Mouse (Mus musculus) heart, embryonic 10.5 days (tissue): ENCODE results near the gene Rsc1a1. TPM values are rescaled to one million over a fixed set of nuclear protein-coding genes. Genes with fewer than 3 reads are reported as not detected.
A peak's percentile ranks its signal among the peaks of the same experiment; 100 is the strongest.

Experiments
- DNase-seq: peaks from one replicate; pipeline ENCODE4 v3.0.0-alpha.2; 2017; ENCODE audit warnings: low spot score
- H3K27ac ChIP-seq: fragments of 300-500 bp; sonication (generic); 2 replicates; pipeline ENCODE4 v1.5.1; 2016; ENCODE audit warnings: mild to moderate bottlenecking
- H3K27me3 ChIP-seq: fragments of 300-500 bp; sonication (generic); 2 replicates; pipeline ENCODE4 v1.6.1; 2016; ENCODE audit warnings: mild to moderate bottlenecking; ENCODE audit not compliant: poor library complexity, insufficient read depth, severe bottlenecking
- H3K36me3 ChIP-seq: fragments of 300-500 bp; sonication (generic); 2 replicates; pipeline ENCODE4 v1.6.1; 2016; ENCODE audit warnings: mild to moderate bottlenecking, moderate library complexity
- H3K4me1 ChIP-seq: fragments of 300-500 bp; sonication (generic); 2 replicates; pipeline ENCODE4 v1.6.1; 2016; ENCODE audit warnings: mild to moderate bottlenecking
- H3K4me3 ChIP-seq: fragments of 300-500 bp; sonication (generic); 2 replicates; pipeline ENCODE4 v1.5.1; 2016; ENCODE audit warnings: mild to moderate bottlenecking, moderate library complexity
- H3K9me3 ChIP-seq: fragments of 300-500 bp; sonication (generic); 2 replicates; pipeline ENCODE4 v1.6.1; 2016; ENCODE audit warnings: mild to moderate bottlenecking, moderate library complexity
- WGBS: fragments of 180-500 bp; shearing (Covaris S2); methylation state at CpG from one replicate; pipeline ENCODE4 v1.1.7; 2016; 5-methylcytosine and 5-hydroxymethylcytosine counted together
- polyA plus RNA-seq: library from polyadenylated mRNA; unstranded; fragments of >200 nt; fragmentation: Nextera tagmentation; extraction: Ambion mirVana; gene quantifications from 2 replicates; pipeline ENCODE4 v1.2.1, GENCODE M21; 2016

Gene Rsc1a1
- polyA plus RNA-seq: 3.1 and 4.4 TPM in 2 replicates

DNA sequence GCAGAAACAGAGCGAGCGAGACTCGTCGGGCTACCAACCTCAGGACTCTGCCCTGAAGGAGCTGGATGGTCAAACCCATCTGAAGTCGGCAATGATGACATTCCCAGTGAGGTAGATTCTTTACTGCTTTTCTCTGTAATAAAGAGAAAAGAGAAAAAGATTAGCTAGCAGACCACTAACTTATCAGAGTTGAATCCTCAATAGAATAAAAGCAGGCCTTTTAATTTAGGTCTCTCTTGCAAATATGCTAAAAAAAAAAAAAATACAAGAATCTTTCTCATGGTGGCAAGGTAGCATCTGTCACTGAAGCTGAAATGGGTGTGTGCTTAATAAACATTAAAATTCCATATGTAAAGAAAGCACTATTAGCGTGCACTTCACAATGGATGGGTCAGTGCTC, at the start of gene Rsc1a1:
Gene Rsc1a1, minus strand, starts transcription at position 101 of the 400 bp plus-strand sequence.
- H3K4me1 ChIP-seq: peaks cover 40% of the 10 kb centered on the region
- no peak within 1 kb of the TSS for H3K4me3 ChIP-seq
- DNase-seq: no peak
- H3K27me3 ChIP-seq: no peaks in the 10 kb centered on the region
- 94% methylated on average over 6 of the region's 6 CpGs for WGBS
- H3K9me3 ChIP-seq: no peaks in the 10 kb centered on the region
- no peak within 1 kb of the TSS for H3K27ac ChIP-seq
- H3K36me3 ChIP-seq: peaks cover 70% of the 10 kb centered on the region

DNA sequence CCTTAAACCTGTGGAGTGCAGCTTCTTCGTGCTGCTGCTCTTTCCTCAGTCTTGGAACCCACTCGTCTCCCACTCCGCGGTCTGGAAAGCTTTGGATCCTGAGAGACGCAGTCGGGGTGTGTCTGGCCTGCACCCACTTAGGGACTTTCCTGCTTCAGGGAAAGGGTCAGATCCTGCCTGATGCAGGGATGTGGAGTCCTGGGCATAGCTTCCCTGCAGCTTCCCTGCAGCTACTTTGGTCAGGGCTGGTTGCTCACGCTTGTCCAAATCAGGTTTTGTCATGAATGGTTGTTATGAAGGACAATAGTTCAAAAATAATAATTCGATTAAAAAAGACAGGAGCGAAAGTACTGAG, 49.8 kb upstream of the Rsc1a1 start:
- H3K27ac ChIP-seq: peak overlapping the region; percentile 78; the same call in 1 of the 2 replicates
- peak overlapping the region; percentile 54 for H3K4me3 ChIP-seq
- 26% methylated on average over 9 of the region's 9 CpGs for WGBS
- H3K4me1 ChIP-seq: 0 out of 2 replicates have a peak, but pooled peaks cover 5% of the 10 kb centered on the region
- no peaks in the 10 kb centered on the region for H3K9me3 ChIP-seq
- DNase-seq: no peak
- H3K27me3 ChIP-seq: peaks cover 6% of the 10 kb centered on the region; the same call in 1 of the 2 replicates
- no peaks in the 10 kb centered on the region for H3K36me3 ChIP-seq

DNA sequence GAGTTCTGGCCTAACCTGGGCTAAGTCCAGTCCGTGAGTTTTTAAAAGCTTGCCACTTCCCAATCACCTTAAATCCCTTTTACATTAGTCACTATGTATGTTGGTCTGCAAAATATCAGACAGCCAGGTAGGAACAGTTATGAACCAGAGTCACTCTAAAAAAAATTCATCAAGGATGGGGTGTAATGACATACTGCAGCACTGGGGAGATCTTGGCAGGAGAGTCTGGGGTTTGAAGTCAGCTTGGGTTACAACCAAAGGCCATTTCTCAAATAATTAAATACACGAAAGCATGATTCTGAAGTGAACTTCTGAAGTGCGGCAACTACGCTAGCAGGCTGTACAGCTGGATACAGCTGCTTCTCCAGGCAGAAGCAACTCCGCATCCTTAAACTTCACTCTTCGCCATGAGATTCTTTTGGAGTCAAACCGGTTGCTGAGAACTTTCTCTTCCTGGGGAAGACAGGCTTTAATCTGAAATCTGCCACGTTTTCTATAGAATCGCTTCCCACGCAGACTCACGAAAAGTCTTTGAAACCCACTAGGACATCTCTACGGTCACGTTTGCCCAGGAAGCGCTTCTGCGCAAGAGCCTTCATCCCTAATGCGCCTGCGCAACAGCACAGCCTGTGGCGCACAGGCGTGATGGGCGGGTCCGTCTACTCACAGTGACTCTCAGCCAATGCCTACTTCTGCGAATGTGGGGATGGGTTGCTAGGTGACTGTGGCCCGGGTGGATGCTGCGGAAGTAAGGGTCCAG, 49.2 kb upstream of the Rsc1a1 start:
- Histone ChIP-seq H3K27me3 (peaks cover 7% of the 10 kb centered on the region; the same call in 1 of the 2 replicates), H3K4me3 (peak overlapping the region; percentile 54), H3K4me1 (0 out of 2 replicates have a peak, but pooled peaks cover 5% of the 10 kb centered on the region), H3K9me3 (no peaks in the 10 kb centered on the region), H3K36me3 (no peaks in the 10 kb centered on the region), H3K27ac (peak overlapping the region; percentile 78)
- WGBS: 9% methylated on average over 24 of the region's 24 CpGs
- peak; percentile 97 for DNase-seq

DNA sequence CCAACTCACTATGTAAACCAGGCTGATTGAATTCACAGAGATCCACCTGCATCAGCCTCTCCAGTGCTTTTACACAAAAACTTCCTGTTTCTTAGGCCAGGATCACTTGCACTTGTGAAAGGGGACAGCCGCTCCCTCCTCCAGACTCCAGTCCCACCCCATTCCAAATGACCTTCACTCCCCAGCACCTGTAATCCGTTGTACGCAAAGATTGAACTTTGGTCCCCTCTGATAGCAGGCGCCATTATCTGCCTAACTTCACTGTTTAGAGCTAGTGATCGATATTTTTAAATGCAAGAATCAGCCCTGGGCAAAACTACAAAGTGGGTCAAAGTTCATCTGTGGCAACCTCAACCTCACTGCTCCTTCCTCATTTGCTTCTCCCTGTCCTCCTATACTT, 46.4 kb upstream of the Rsc1a1 start:
- Histone ChIP-seq H3K9me3 (no peaks in the 10 kb centered on the region), H3K36me3 (no peaks in the 10 kb centered on the region), H3K27me3 (peaks cover 7% of the 10 kb centered on the region; the same call in 1 of the 2 replicates), H3K4me1 (0 out of 2 replicates have a peak, but pooled peaks cover 5% of the 10 kb centered on the region), H3K27ac (no peak overlapping the region), H3K4me3 (no peak overlapping the region)
- WGBS: 67% methylated on average over 5 of the region's 5 CpGs
- no peak for DNase-seq

DNA sequence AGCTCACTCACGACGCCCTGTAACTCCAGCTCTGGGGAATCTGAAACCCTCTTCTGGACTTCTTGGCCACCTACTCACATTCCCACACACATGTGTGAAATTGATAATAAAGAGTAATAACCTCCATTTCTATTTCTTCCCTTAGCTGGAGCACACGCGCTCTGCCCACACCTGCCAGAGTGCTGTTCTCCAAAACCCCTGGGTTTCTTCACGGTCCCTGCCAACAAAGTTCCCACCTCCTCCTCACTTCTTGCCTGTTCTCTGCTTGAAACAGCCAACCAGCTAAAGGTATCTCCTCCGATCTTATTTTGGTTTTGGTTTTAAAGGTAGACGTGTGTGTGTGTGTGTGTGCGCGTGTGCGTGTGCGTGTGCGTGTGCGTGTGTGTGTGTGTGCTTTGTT, 45.0 kb upstream of the Rsc1a1 start:
- Histone ChIP-seq H3K4me1 (0 out of 2 replicates have a peak, but pooled peaks cover 5% of the 10 kb centered on the region), H3K27ac (no peak overlapping the region), H3K9me3 (no peaks in the 10 kb centered on the region), H3K36me3 (no peaks in the 10 kb centered on the region), H3K4me3 (no peak overlapping the region), H3K27me3 (peaks cover 7% of the 10 kb centered on the region; the same call in 1 of the 2 replicates)
- 82% methylated on average over 13 of the region's 13 CpGs for WGBS
- no peak for DNase-seq

DNA sequence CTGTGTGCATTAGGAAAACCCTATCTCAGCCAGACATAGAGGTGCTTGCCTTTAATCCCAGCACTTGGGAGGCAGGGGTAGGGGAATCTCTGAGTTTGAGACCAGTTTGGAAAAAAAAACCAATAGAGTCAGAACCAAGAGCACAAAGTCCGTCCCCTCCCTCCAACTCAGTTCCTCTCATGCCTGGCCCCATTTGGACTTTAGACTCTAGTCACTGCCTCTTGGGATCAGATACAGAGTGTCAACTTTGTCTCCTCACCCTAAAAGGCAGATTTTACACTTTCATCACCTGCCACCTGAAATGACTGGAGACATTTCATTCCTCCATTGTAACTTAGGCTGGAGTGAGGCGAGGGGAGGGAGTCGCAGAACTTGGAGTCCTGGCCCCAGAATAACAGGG, 43.9 kb upstream of the Rsc1a1 start:
- WGBS: 73% methylated on average over 3 of the region's 3 CpGs
- peaks cover 7% of the 10 kb centered on the region; the same call in 1 of the 2 replicates for H3K27me3 ChIP-seq
- H3K27ac ChIP-seq: no peak overlapping the region
- no peaks in the 10 kb centered on the region for H3K36me3 ChIP-seq
- no peaks in the 10 kb centered on the region for H3K9me3 ChIP-seq
- no peak for DNase-seq
- no peaks in the 10 kb centered on the region for H3K4me1 ChIP-seq
- no peak overlapping the region for H3K4me3 ChIP-seq

DNA sequence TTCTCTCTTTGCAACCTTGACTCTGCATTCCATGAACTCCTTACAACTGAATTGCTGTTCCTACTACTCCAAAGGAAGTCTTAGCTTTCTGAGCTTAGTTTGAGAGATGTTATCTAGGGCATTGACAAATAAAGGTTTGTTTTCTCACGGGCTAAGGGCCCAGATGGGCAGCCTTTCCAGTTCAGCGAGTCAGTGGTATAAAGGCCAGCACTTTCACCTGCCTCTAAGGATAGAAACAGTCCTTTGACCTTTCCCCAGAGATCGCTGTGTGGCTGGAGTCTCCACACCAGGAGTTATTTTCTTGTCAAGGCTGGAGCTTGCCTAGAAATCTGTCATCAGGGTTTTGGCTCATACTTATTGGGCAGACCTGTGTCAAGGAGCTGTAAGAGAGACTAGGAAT, 40.3 kb upstream of the Rsc1a1 start:
- Histone ChIP-seq H3K36me3 (peaks cover 2% of the 10 kb centered on the region), H3K27ac (no peak overlapping the region), H3K4me1 (peaks cover 16% of the 10 kb centered on the region), H3K4me3 (no peak overlapping the region), H3K9me3 (no peaks in the 10 kb centered on the region), H3K27me3 (peaks cover 7% of the 10 kb centered on the region; the same call in 1 of the 2 replicates)
- no peak for DNase-seq
- WGBS: 44% methylated on average over 3 of the region's 3 CpGs

DNA sequence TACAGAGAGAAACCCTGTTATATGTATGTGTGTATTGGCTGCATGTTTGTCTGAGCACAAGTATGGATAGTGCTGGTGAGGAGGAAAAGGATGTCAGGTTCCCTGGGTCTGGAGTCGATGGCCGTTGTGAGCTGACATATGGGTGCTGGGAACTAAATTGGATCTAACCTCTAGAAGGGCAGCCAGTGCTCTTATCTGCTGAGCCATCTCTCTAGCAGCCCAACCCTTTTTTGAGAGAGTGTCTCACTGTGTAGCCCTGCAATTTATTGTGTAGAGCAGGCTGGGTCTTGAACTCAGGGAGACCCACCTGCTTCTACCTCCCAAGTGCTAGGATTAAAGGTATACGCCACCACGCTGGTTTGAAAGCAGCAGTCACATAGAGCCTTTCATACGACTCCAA, 39.9 kb upstream of the Rsc1a1 start:
- no peak overlapping the region for H3K27ac ChIP-seq
- peaks cover 6% of the 10 kb centered on the region for H3K36me3 ChIP-seq
- peaks cover 2% of the 10 kb centered on the region; the same call in 1 of the 2 replicates for H3K27me3 ChIP-seq
- H3K4me1 ChIP-seq: peaks cover 19% of the 10 kb centered on the region
- H3K9me3 ChIP-seq: no peaks in the 10 kb centered on the region
- no peak overlapping the region for H3K4me3 ChIP-seq
- no peak for DNase-seq
- WGBS: 76% methylated on average over 5 of the region's 5 CpGs

DNA sequence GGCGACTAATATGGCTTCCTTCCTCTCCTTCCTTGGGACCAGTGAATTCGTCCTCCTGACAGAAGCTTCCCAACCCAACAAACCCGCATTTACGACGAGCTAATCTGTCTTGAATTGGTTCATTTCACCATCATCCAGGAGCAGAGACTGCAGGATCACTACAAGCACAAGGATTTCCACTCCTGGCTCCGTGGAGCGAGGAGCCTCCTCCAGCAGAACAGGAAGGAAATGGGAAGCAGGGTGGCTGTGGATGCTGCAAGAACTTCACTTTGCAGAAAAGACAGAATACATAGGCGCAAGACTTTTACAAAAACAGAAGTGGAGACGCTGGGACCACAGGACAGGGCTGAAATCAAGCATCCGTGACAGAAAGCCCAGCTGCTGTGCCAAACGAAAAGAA, 39.2 kb upstream of the Rsc1a1 start:
- Histone ChIP-seq H3K9me3 (no peaks in the 10 kb centered on the region), H3K4me1 (peaks cover 19% of the 10 kb centered on the region), H3K27ac (no peak overlapping the region), H3K4me3 (no peak overlapping the region), H3K36me3 (peaks cover 12% of the 10 kb centered on the region), H3K27me3 (no peaks in the 10 kb centered on the region)
- 64% methylated on average over 11 of the region's 11 CpGs for WGBS
- no peak for DNase-seq

DNA sequence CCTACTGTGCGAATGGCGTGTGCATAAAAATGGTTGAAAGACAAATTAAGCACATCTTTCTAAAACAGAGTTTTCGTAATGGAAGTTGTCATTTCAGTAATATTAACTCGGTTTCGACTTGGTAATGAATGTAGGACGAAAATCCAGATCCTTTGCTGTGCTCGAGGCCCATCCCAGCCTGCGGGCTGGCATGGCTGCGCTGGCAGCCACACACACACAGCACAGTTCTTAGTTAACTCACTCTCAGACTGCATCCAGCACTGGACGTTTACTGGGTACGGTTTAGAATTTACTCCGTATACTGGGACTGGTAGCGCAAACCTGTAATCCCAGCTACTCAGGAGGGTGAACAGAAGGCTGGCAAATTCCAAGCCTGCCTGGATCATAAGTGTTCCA, 38.3 kb upstream of the Rsc1a1 start:
- Histone ChIP-seq H3K9me3 (no peaks in the 10 kb centered on the region), H3K4me3 (peak overlapping the region; percentile 100), H3K36me3 (peaks cover 12% of the 10 kb centered on the region), H3K27me3 (no peaks in the 10 kb centered on the region), H3K27ac (peak overlapping the region; percentile 98), H3K4me1 (peaks cover 19% of the 10 kb centered on the region)
- DNase-seq: no peak
- WGBS: 12% methylated on average over 13 of the region's 13 CpGs

DNA sequence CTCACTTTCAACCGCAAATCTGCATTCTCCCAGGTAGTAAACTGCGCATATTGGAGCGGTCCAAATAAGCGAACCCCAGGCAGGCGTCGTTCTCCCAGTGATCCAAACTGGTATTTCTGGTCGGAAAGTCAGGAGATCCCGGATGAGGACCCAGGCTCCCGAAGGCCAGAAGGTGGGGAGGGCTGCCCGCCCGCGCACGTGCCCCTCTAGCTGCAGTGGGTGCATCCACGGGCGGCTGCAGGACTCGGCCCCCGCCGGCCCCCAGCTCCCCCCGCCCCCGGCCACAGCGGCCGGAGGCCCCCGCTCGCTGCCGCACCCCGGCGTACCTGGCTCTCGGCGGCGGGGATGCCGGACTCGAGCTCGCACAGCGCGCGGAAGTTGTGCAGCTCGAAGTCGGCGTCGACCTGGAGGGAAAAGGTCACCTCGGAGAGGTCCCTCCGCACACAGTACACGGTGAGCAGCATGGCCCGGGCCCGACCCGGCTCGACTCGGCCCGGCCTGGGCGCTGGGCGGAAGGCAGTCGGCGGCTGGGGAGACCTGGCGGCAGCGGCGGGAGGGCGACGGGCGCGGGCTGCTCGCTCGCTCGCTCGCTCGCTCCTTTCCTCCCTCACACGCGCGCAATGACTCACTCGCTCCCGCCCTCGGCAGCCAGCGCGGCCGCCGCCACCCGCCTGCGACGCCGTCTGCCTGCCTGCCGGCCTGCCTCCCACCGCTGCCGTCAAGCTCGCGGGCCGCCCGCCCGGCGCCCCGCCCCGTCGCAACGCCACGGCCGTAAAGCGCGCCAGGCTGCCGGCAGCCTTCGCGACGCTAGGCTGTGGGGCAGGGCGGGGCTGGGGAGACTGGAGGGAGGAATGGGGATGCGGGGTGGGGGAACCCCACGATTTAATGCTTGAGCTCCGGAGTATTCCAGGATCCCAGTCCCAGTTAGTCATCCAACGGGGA, 37.6 kb upstream of the Rsc1a1 start, which contains the start of gene Ddi2:
Gene Ddi2, minus strand, starts transcription at position 689 of the 942 bp plus-strand sequence.
- WGBS: under 1% methylated on average over 94 of the region's 105 CpGs

DNA sequence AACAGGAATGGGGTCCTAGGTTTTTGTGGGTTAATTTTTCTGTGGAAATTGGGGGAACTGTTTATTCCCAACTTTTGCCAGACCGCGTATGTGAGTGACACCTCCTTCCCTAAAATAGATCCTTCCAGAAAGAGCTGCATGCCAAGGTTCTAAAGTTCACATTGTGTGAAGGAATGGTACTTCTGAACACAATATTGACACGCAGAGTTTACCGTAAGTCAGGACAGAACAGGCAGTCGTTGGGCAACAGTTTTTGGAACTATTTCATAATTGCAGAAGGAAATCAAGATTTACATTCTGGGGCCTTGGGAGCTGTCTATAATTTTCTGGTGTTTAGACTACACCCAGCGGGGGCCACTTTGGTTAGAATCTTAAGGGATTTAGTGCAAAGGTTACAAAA, 36.6 kb upstream of the Rsc1a1 start:
- DNase-seq: no peak
- H3K27me3 ChIP-seq: no peaks in the 10 kb centered on the region
- 62% methylated on average over 6 of the region's 6 CpGs for WGBS
- H3K4me1 ChIP-seq: peaks cover 19% of the 10 kb centered on the region
- peaks cover 16% of the 10 kb centered on the region for H3K36me3 ChIP-seq
- no peaks in the 10 kb centered on the region for H3K9me3 ChIP-seq
- H3K4me3 ChIP-seq: peak overlapping the region; percentile 100
- no peak overlapping the region for H3K27ac ChIP-seq

More for the DNA sequence above, 37.6 kb upstream of the Rsc1a1 start, which contains the start of gene Ddi2:
- H3K4me3 ChIP-seq: peak within 1 kb of the TSS; percentile 100
- no peaks in the 10 kb centered on the region for H3K9me3 ChIP-seq
- no peaks in the 10 kb centered on the region for H3K27me3 ChIP-seq
- H3K4me1 ChIP-seq: peaks cover 19% of the 10 kb centered on the region
- peaks cover 12% of the 10 kb centered on the region for H3K36me3 ChIP-seq
- DNase-seq: peak; percentile 94
- H3K27ac ChIP-seq: peak within 1 kb of the TSS; percentile 98
